Mouse (Mus musculus) brain, embryonic 14.5 days (tissue): ENCODE data around the gene Thsd7a.

Source experiments
- CTCF ChIP-seq: fragments of 200-500 bp; IDR thresholded peaks from 2 replicates; pipeline ENCODE4 v1.5.1; 2012; ENCODE audit warnings: inconsistent platforms, mild to moderate bottlenecking, moderate library complexity, borderline replicate concordance; ENCODE audit not compliant: insufficient read depth, insufficient read length; ENCODE audit errors: extremely low read depth
- POLR2A ChIP-seq: fragments of 200-500 bp; IDR thresholded peaks from 2 replicates; pipeline ENCODE4 v1.6.1; 2012; ENCODE audit warnings: mild to moderate bottlenecking, inconsistent platforms, borderline replicate concordance; ENCODE audit not compliant: poor library complexity, insufficient read depth, insufficient read length, severe bottlenecking; ENCODE audit errors: extremely low read depth

GRCm38 (mm10) chr6:12307502-12307901 is 441.7 kb downstream of the Thsd7a start:
- TF ChIP-seq POLR2A: no peak
- no peak for TF ChIP-seq CTCF
